Mouse (Mus musculus): ENCODE measurements at regions not wholly inside any gene's neighbourhood (a gene's known extent, or its start where the extent isn't known, plus 50 kb on each side); places are given as distances from the start of the nearest gene placed in this dataset.

- TF ChIP-seq POLR2A (IDR thresholded peaks at IDR 0.05; ENCODE audit: insufficient read depth, low read depth, low read length) = no peak
- TF ChIP-seq CTCF (IDR thresholded peaks at IDR 0.05) = no peak
Measured at GRCm38 (mm10) chr14:116771120-116771519, 154.0 kb upstream of the Gpc6 start.

All from heart, adult 2 months (tissue).